28 mouse cellular contexts compared by ENCODE assay signal in genomic region chr5:100268111-100268878, GRCm38 (mm10).
DNase-seq lines count a peak whose midpoint lies in the region; ATAC-seq lines count a peak whose summit lies in the region.
"Had no signal": no experiment of that assay in that cellular context is flagged by ENCODE, and none has a peak within 500 bp of the region (broad histone marks: within the 10 kb centered on the region; RNA-seq: fewer than 3 reads in every experiment).

No protein-coding gene starts in this region.

- WGBS in heart, embryonic 12.5 days, result 71% methylated on average over 8 of the region's 8 CpGs
- 53% methylated on average over 8 of the region's 8 CpGs for WGBS in lung, embryonic 15.5 days
- 50% methylated on average over 8 of the region's 8 CpGs for WGBS in embryonic facial prominence, embryonic 12.5 days
- 64% methylated on average over 8 of the region's 8 CpGs for WGBS in midbrain, embryonic 14.5 days

- no peak overlapping the region for H3K4me3 ChIP-seq in heart, embryonic 12.5 days
- H3K4me3 ChIP-seq in lung, embryonic 15.5 days, result no peak overlapping the region
- no peak overlapping the region for H3K4me3 ChIP-seq in embryonic facial prominence, embryonic 12.5 days
- no peak overlapping the region for H3K4me3 ChIP-seq in midbrain, embryonic 14.5 days (replicated peaks; ENCODE audit: low read depth, low read length)
- H3K4me3 ChIP-seq: heart, embryonic 13.5 days; liver, embryonic 12.5 days; neural tube, embryonic 13.5 days had no signal

- no peak overlapping the region for H3K27ac ChIP-seq in heart, embryonic 12.5 days (ENCODE audit: poor library complexity, severe bottlenecking)
- H3K27ac ChIP-seq in lung, embryonic 15.5 days, result no peak overlapping the region
- H3K27ac ChIP-seq in embryonic facial prominence, embryonic 12.5 days, result no peak overlapping the region
- H3K27ac ChIP-seq in midbrain, embryonic 14.5 days (replicated peaks; ENCODE audit: low read depth, low read length), result no peak overlapping the region
- H3K27ac ChIP-seq: heart, embryonic 13.5 days; hindbrain, embryonic 14.5 days; liver, embryonic 12.5 days; neural tube, embryonic 13.5 days; stomach, postnatal 0 days had no signal

- H3K4me1 ChIP-seq in heart, embryonic 12.5 days (replicated peaks), result peaks cover 8% of the 10 kb centered on the region
- 0 out of 2 replicates have a peak, but pooled peaks cover 7% of the 10 kb centered on the region for H3K4me1 ChIP-seq in lung, embryonic 15.5 days
- H3K4me1 ChIP-seq in embryonic facial prominence, embryonic 12.5 days, result peaks cover 13% of the 10 kb centered on the region; the same call in 1 of the 2 replicates
- no peaks in the 10 kb centered on the region for H3K4me1 ChIP-seq in midbrain, embryonic 14.5 days (ENCODE audit: control insufficient read depth, insufficient read depth, low read length)
- H3K4me1 ChIP-seq: liver, embryonic 12.5 days had no signal

- no peaks in the 10 kb centered on the region for H3K27me3 ChIP-seq in heart, embryonic 12.5 days (replicated peaks)
- H3K27me3 ChIP-seq in lung, embryonic 15.5 days, result no peaks in the 10 kb centered on the region
- no peaks in the 10 kb centered on the region for H3K27me3 ChIP-seq in embryonic facial prominence, embryonic 12.5 days
- H3K27me3 ChIP-seq in midbrain, embryonic 14.5 days (ENCODE audit: control insufficient read depth, insufficient read depth, low read length), result no peaks in the 10 kb centered on the region
- H3K27me3 ChIP-seq: heart, embryonic 13.5 days; liver, embryonic 12.5 days; neural tube, embryonic 13.5 days had no signal

- no peak for ATAC-seq in heart, embryonic 12.5 days (ENCODE audit: insufficient number of reproducible peaks, low FRiP score)
- peak; percentile 42; the same call in 1 of the 2 replicates for ATAC-seq in lung, embryonic 15.5 days (ENCODE audit: borderline replicate concordance, extremely low read depth, low FRiP score, low TSS enrichment)
- ATAC-seq in embryonic facial prominence, embryonic 12.5 days (ENCODE audit: insufficient number of reproducible peaks, insufficient read depth, low FRiP score, low TSS enrichment), result peak; percentile 73; the same call in 1 of the 2 replicates
- no peak for ATAC-seq in midbrain, embryonic 14.5 days (ENCODE audit: low FRiP score, low TSS enrichment)
- ATAC-seq: CD4-positive, CD25-positive, alpha-beta regulatory T cell, adult 4 months; forebrain, embryonic 14.5 days; intestine, postnatal 0 days; liver, embryonic 12.5 days had no signal

- no peaks in the 10 kb centered on the region for H3K36me3 ChIP-seq in heart, embryonic 12.5 days
- H3K36me3 ChIP-seq in lung, embryonic 15.5 days, result no peaks in the 10 kb centered on the region
- H3K36me3 ChIP-seq in embryonic facial prominence, embryonic 12.5 days, result no peaks in the 10 kb centered on the region
- no peaks in the 10 kb centered on the region for H3K36me3 ChIP-seq in midbrain, embryonic 14.5 days (ENCODE audit: control insufficient read depth, insufficient read depth, low read length)
- H3K36me3 ChIP-seq: G1E; heart, embryonic 13.5 days; liver, embryonic 12.5 days; neural tube, embryonic 13.5 days had no signal

- H3K9me3 ChIP-seq in heart, embryonic 12.5 days (replicated peaks), result peaks cover 11% of the 10 kb centered on the region; the same call in 1 of the 2 replicates
- H3K9me3 ChIP-seq in lung, embryonic 15.5 days, result no peaks in the 10 kb centered on the region
- no peaks in the 10 kb centered on the region for H3K9me3 ChIP-seq in embryonic facial prominence, embryonic 12.5 days
- H3K9me3 ChIP-seq in midbrain, embryonic 14.5 days (ENCODE audit: control insufficient read depth, low read length), result no peaks in the 10 kb centered on the region
- H3K9me3 ChIP-seq: heart, embryonic 13.5 days; neural tube, embryonic 13.5 days had no signal

- peak; percentile 60 for DNase-seq in heart, adult 11 months
- no peak for DNase-seq in lung, postnatal 10 days
- no peak for DNase-seq in midbrain, embryonic 14.5 days
- no peak for DNase-seq in T-cell, adult 2 months (ENCODE audit: low spot score)
- DNase-seq: adrenal gland, postnatal 36 days; cerebellum, adult 18-20 months; cerebellum, postnatal 10 days; gastrocnemius, postnatal 14 days; heart, postnatal 10 days; kidney, postnatal 4 days; lung, adult 18-20 months; lung, postnatal 14 days; right cerebral cortex, postnatal 4 days; thymus, adult 18-20 months; thymus, postnatal 25 days had no signal

- H3K4me2 ChIP-seq in heart, embryonic 12.5 days, result no peak overlapping the region
- no peak overlapping the region for H3K4me2 ChIP-seq in lung, embryonic 15.5 days
- no peak overlapping the region for H3K4me2 ChIP-seq in embryonic facial prominence, embryonic 12.5 days (replicated peaks)
- no peak overlapping the region for H3K4me2 ChIP-seq in midbrain, embryonic 14.5 days (ENCODE audit: low read length)
- H3K4me2 ChIP-seq: heart, embryonic 13.5 days; hindbrain, embryonic 14.5 days; liver, embryonic 12.5 days; midbrain, embryonic 11.5 days; neural tube, embryonic 13.5 days had no signal

- no peak overlapping the region for H3K9ac ChIP-seq in heart, embryonic 12.5 days
- no peak overlapping the region for H3K9ac ChIP-seq in lung, embryonic 15.5 days
- no peak overlapping the region for H3K9ac ChIP-seq in embryonic facial prominence, embryonic 12.5 days
- H3K9ac ChIP-seq in midbrain, embryonic 14.5 days (replicated peaks; ENCODE audit: low read length), result no peak overlapping the region
- H3K9ac ChIP-seq: heart, embryonic 13.5 days; hindbrain, embryonic 14.5 days; liver, embryonic 12.5 days; neural tube, embryonic 13.5 days had no signal

Comparison
In these comparisons a context has a peak if more than half of its experiments do, and no peak if none do; other contexts are left out.
1. ATAC-seq: peak in lung, embryonic 15.5 days (single experiment) and embryonic facial prominence, embryonic 12.5 days (single experiment); none in heart, embryonic 12.5 days (single experiment) and midbrain, embryonic 14.5 days (single experiment).